Mouse (Mus musculus): ENCODE results near the gene Tmem50a. TPM values are rescaled to one million over a fixed set of nuclear protein-coding genes. Genes with fewer than 3 reads are reported as not detected.

Tmem50a gene
- polyA plus RNA-seq, 1 experiment, result 115 TPM

DNA sequence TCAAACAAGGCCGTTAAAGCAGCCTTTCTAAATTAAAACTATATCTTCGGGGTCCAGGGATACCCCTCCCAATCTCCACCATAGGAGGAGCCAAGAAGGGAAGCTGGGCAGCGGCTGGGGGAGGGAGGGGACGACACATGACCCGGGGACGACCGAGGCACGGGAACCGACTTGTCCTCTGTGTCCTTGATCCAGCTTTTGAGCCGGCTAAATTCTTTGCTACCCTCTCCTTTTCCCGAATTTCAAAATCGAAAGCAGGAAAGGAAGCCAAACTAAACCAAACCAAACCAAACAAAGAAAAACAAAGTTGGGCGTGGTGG, 8.1 kb upstream of the Tmem50a start:
- TF ChIP-seq POLR2A (IDR thresholded peaks at IDR 0.05; ENCODE audit: low read depth, low read length) (peak; percentile 13), CTCF (conservative IDR thresholded peaks at IDR 0.05; ENCODE audit: insufficient read depth, insufficient read length, low read depth, low read length) (no peak)
- Histone ChIP-seq H3K4me1 (ENCODE audit: control insufficient read depth, insufficient read depth, low read length) (peaks cover 10% of the 10 kb centered on the region; the same call in 1 of the 2 replicates), H3K36me3 (ENCODE audit: control insufficient read depth, insufficient read depth, low read length) (peaks cover 17% of the 10 kb centered on the region), H3K27me3 (replicated peaks; ENCODE audit: control insufficient read depth, insufficient read depth, low read length) (no peaks in the 10 kb centered on the region), H3K27ac (ENCODE audit: insufficient read depth, low read depth, low read length) (peak overlapping the region; percentile 98), H3K4me3 (ENCODE audit: insufficient read depth, low read depth, low read length) (peak overlapping the region; percentile 59)
- WGBS, result under 1% methylated on average over 13 of the region's 13 CpGs
- peak; percentile 85 for DNase-seq

DNA sequence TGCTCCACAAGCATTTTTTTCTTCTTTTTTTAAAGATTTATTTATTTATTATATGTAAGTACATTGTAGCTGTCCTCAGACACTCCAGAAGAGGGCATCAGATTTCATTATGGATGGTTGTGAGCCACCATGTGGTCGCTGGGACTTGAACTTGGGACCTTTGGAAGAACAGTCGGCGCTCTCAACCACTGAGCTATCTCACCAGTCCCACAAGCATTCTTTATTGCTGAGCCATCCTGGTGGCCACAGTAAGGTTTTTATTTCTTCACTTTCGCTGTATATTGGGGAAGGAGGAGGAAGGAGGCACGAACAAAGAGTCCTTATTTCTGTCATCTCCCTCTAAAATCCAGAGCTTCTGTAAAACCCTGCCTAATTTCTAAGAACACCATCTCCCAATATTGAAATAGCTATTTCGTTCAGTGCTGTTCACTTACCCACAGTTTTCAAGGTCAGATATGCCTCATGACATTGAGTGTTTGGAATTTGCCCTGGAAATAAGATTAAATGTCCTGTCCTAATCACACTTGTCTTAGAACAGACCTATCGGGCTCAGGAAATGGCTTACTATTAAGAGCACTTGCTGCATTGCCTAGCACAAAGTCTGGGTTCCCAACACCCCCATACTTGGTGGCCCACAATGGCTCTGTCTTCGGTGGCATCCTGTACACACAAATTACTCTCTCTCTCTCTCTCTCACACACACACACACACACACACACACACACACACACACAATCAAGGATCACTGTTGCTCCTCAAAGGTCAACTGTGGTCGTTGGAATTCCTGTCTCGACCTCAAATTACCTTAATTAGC, 7.5 kb upstream of the Tmem50a start:
- 45% methylated on average over 10 of the region's 10 CpGs for WGBS
- Histone ChIP-seq H3K36me3 (ENCODE audit: control insufficient read depth, insufficient read depth, low read length) (peaks cover 15% of the 10 kb centered on the region), H3K4me3 (ENCODE audit: insufficient read depth, low read depth, low read length) (peak overlapping the region; percentile 59), H3K27ac (ENCODE audit: insufficient read depth, low read depth, low read length) (peak overlapping the region; percentile 98), H3K4me1 (ENCODE audit: control insufficient read depth, insufficient read depth, low read length) (peaks cover 10% of the 10 kb centered on the region; the same call in 1 of the 2 replicates), H3K27me3 (replicated peaks; ENCODE audit: control insufficient read depth, insufficient read depth, low read length) (no peaks in the 10 kb centered on the region)
- TF ChIP-seq POLR2A (IDR thresholded peaks at IDR 0.05; ENCODE audit: low read depth, low read length) (no peak), CTCF (conservative IDR thresholded peaks at IDR 0.05; ENCODE audit: insufficient read depth, insufficient read length, low read depth, low read length) (no peak)
- no peak for DNase-seq

DNA sequence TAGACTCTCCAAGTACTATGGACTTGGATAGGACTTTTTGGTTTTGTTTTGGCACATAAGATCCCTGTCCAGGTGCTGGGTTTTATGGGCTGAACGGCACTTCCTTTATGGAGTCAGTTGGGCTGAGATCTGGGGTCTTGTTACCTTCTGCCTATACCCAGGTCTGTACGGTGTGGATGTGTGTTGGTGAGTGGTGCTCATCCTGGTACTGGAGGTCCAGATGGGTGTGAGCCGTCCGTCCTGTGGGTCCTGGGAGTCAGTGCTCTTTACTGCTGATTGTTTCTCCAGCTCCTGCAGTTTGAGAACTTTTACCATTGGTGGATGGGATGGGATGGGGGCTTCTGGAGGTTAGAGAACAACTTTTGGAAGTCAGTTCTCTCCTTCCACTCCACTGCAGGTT, 6.9 kb upstream of the Tmem50a start:
- Histone ChIP-seq H3K4me3 (ENCODE audit: insufficient read depth, low read depth, low read length) (no peak overlapping the region), H3K36me3 (ENCODE audit: control insufficient read depth, insufficient read depth, low read length) (peaks cover 11% of the 10 kb centered on the region), H3K27me3 (replicated peaks; ENCODE audit: control insufficient read depth, insufficient read depth, low read length) (no peaks in the 10 kb centered on the region), H3K4me1 (ENCODE audit: control insufficient read depth, insufficient read depth, low read length) (peaks cover 10% of the 10 kb centered on the region; the same call in 1 of the 2 replicates), H3K27ac (ENCODE audit: insufficient read depth, low read depth, low read length) (no peak overlapping the region)
- WGBS, result 95% methylated on average over 4 of the region's 4 CpGs
- DNase-seq, result no peak
- TF ChIP-seq POLR2A (IDR thresholded peaks at IDR 0.05; ENCODE audit: low read depth, low read length), result no peak
- no peak for TF ChIP-seq CTCF (conservative IDR thresholded peaks at IDR 0.05; ENCODE audit: insufficient read depth, insufficient read length, low read depth, low read length)

DNA sequence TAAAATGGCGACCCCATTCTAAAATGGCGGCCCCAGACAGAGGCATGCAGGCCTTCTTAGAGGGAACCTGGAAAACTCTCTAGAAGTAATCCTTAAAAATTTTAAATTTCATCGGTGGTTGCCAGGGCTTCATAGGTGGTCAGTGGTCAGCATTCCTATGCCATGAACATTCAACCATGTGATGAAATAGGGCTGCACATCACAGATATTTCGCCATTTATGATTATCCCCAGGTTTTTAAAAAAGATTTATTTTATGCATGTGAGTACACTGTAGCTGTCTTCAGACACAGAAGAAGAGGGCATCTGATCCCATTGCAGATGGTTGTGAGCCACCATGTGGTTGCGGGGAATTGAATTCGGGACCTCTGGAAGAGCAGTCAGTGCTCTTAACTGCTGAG, 5.8 kb upstream of the Tmem50a start:
- H3K27me3 ChIP-seq (replicated peaks; ENCODE audit: control insufficient read depth, insufficient read depth, low read length), result no peaks in the 10 kb centered on the region
- peaks cover 7% of the 10 kb centered on the region; the same call in 1 of the 2 replicates for H3K4me1 ChIP-seq (ENCODE audit: control insufficient read depth, insufficient read depth, low read length)
- TF ChIP-seq CTCF (conservative IDR thresholded peaks at IDR 0.05; ENCODE audit: insufficient read depth, insufficient read length, low read depth, low read length), result no peak
- H3K27ac ChIP-seq (ENCODE audit: insufficient read depth, low read depth, low read length), result no peak overlapping the region
- peaks cover 7% of the 10 kb centered on the region for H3K36me3 ChIP-seq (ENCODE audit: control insufficient read depth, insufficient read depth, low read length)
- DNase-seq, result no peak
- WGBS, result 95% methylated on average over 6 of the region's 6 CpGs
- H3K4me3 ChIP-seq (ENCODE audit: insufficient read depth, low read depth, low read length), result no peak overlapping the region

DNA sequence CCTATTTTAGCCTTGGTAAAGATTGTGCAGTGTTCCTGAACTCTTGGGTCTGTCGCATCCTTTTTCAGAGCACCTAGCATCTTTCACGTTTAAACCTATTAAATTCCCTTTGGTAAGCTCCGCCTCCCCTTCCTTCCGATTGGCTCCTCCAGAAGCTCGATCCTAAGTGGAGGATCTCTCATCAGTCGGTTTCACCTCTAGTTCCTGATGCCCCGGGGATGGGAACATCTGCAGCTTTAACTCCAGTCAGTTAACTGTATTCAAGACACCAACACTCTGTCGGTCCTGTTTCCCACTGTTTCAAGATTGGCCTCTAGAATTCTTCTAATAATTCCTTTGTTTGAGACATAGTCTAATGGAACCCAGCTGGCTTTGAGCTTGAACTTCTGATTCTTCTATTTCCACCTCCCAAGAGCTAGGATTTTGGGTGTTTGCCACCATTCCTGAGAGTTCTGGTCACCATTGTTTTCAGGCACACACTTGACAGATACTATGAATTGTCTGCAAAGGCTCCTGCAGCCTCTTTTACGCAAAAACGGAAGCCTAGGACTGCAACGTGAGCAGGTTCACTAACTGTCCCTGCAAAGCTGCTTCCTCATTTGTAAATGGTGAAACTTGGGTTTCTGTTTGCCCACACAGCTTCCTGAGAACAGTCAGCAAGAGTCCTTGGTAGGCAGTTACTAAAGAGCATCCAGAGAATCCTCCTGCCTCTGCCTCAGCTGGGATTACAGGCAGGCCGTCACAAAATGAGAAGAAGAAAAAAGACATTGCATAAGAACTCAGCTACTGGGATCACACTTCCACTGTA, 5.1 kb upstream of the Tmem50a start:
- WGBS, result 47% methylated on average over 12 of the region's 12 CpGs
- H3K27me3 ChIP-seq (replicated peaks; ENCODE audit: control insufficient read depth, insufficient read depth, low read length), result no peaks in the 10 kb centered on the region
- no peak for DNase-seq
- no peak overlapping the region for H3K27ac ChIP-seq (ENCODE audit: insufficient read depth, low read depth, low read length)
- H3K36me3 ChIP-seq (ENCODE audit: control insufficient read depth, insufficient read depth, low read length), result peaks cover 2% of the 10 kb centered on the region; the same call in 1 of the 2 replicates
- TF ChIP-seq POLR2A (IDR thresholded peaks at IDR 0.05; ENCODE audit: low read depth, low read length), result no peak
- TF ChIP-seq CTCF (conservative IDR thresholded peaks at IDR 0.05; ENCODE audit: insufficient read depth, insufficient read length, low read depth, low read length), result no peak
- H3K4me1 ChIP-seq (ENCODE audit: control insufficient read depth, insufficient read depth, low read length), result peaks cover 7% of the 10 kb centered on the region; the same call in 1 of the 2 replicates
- H3K4me3 ChIP-seq (ENCODE audit: insufficient read depth, low read depth, low read length), result no peak overlapping the region

- DNase-seq, result peak; percentile 92
Measured at GRCm38 (mm10) chr4:134918381-134918780, 3.6 kb upstream of the Tmem50a start.

GRCm38 (mm10) chr4:134917194-134917593, 2.4 kb upstream of the Tmem50a start:
- H3K4me3 ChIP-seq (ENCODE audit: insufficient read depth, low read depth, low read length), result no peak overlapping the region
- H3K4me1 ChIP-seq (ENCODE audit: control insufficient read depth, insufficient read depth, low read length), result peaks cover 7% of the 10 kb centered on the region; the same call in 1 of the 2 replicates
- no peak overlapping the region for H3K27ac ChIP-seq (ENCODE audit: insufficient read depth, low read depth, low read length)
- 90% methylated on average over 3 of the region's 3 CpGs for WGBS
- DNase-seq, result no peak
- H3K36me3 ChIP-seq (ENCODE audit: control insufficient read depth, insufficient read depth, low read length), result no peaks in the 10 kb centered on the region
- no peaks in the 10 kb centered on the region for H3K27me3 ChIP-seq (replicated peaks; ENCODE audit: control insufficient read depth, insufficient read depth, low read length)
- TF ChIP-seq POLR2A (IDR thresholded peaks at IDR 0.05; ENCODE audit: low read depth, low read length), result no peak
- no peak for TF ChIP-seq CTCF (conservative IDR thresholded peaks at IDR 0.05; ENCODE audit: insufficient read depth, insufficient read length, low read depth, low read length)

More at GRCm38 (mm10) chr4:134918381-134918780, 3.6 kb upstream of the Tmem50a start:
- TF ChIP-seq CTCF (conservative IDR thresholded peaks at IDR 0.05; ENCODE audit: insufficient read depth, insufficient read length, low read depth, low read length), result no peak
- no peak for TF ChIP-seq POLR2A (IDR thresholded peaks at IDR 0.05; ENCODE audit: low read depth, low read length)
- peaks cover 7% of the 10 kb centered on the region; the same call in 1 of the 2 replicates for H3K4me1 ChIP-seq (ENCODE audit: control insufficient read depth, insufficient read depth, low read length)
- H3K4me3 ChIP-seq (ENCODE audit: insufficient read depth, low read depth, low read length), result no peak overlapping the region
- no peaks in the 10 kb centered on the region for H3K27me3 ChIP-seq (replicated peaks; ENCODE audit: control insufficient read depth, insufficient read depth, low read length)
- 20% methylated on average over 7 of the region's 7 CpGs for WGBS
- no peaks in the 10 kb centered on the region for H3K36me3 ChIP-seq (ENCODE audit: control insufficient read depth, insufficient read depth, low read length)
- 0 out of 2 replicates have a peak overlapping the region, but pooled peaks have one; percentile 24 for H3K27ac ChIP-seq (ENCODE audit: insufficient read depth, low read depth, low read length)
